Mouse (Mus musculus): ENCODE results near the gene Fahd2a. TPM values are rescaled to one million over a fixed set of nuclear protein-coding genes. Genes with fewer than 3 reads are reported as not detected.
A peak's percentile ranks its signal among the peaks of the same experiment; 100 is the strongest.

The Fahd2a gene
- polyA plus RNA-seq, 1 experiment from 2014 or later, result 27.3 TPM

- ATAC-seq (ENCODE audit: low FRiP score, low TSS enrichment) (no peak), DNase-seq (ENCODE audit: low spot score) (no peak)
- no peak for TF ChIP-seq CTCF (IDR thresholded peaks at IDR 0.05; ENCODE audit: low read depth)
- no peak for TF ChIP-seq EP300 (optimal IDR thresholded peaks at IDR 0.05)
- H3K36me3 ChIP-seq (ENCODE audit: control insufficient read depth, insufficient read depth, low read length), result no peaks in the 10 kb centered on the region
- WGBS, result 19% methylated on average over 7 of the region's 7 CpGs
- H3K4me2 ChIP-seq (replicated peaks; ENCODE audit: low read depth), result no peak overlapping the region
- no peak overlapping the region for H3K27ac ChIP-seq (replicated peaks)
- no peak overlapping the region for H3K4me3 ChIP-seq (ENCODE audit: low read depth, low read length)
- no peaks in the 10 kb centered on the region for H3K9me3 ChIP-seq (ENCODE audit: control insufficient read depth, low read length)
- H3K4me1 ChIP-seq (replicated peaks; ENCODE audit: control insufficient read depth, insufficient read depth), result no peaks in the 10 kb centered on the region
- H3K27me3 ChIP-seq (ENCODE audit: control insufficient read depth, insufficient read depth, low read length), result no peaks in the 10 kb centered on the region; the same call in 1 of the 2 replicates
- no peak overlapping the region for H3K9ac ChIP-seq (ENCODE audit: low read length)
These were observed 5.3 kb upstream of the Fahd2a start for GRCm38 (mm10) chr2:127449691-127450090.

DNA sequence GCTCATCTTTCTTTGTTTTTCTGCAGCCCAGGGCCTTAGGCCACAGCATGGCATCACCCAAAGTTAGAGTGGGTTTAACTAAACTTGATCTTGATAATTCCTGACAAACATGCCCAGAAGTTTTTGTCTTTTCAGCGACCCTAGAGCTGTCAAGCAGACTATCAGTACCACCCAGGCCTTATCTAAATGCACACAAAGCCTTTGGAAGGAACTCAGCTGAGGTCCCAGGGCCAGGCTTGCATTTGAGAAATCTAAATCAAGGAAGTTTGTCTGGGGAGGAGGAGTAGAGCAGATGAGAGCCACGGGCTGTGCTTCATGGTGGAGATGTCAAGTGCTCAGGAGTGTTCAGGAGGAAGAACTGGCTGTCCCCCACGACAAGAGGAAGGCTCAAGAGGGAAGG lies 2.5 kb upstream of the Fahd2a start:
- Histone ChIP-seq H3K36me3 (ENCODE audit: control insufficient read depth, insufficient read depth, low read length) (no peaks in the 10 kb centered on the region), H3K9ac (ENCODE audit: low read length) (no peak overlapping the region), H3K4me2 (replicated peaks; ENCODE audit: low read depth) (no peak overlapping the region), H3K27me3 (ENCODE audit: control insufficient read depth, insufficient read depth, low read length) (no peaks in the 10 kb centered on the region; the same call in 1 of the 2 replicates), H3K27ac (replicated peaks) (no peak overlapping the region), H3K9me3 (ENCODE audit: control insufficient read depth, low read length) (no peaks in the 10 kb centered on the region), H3K4me3 (ENCODE audit: low read depth, low read length) (no peak overlapping the region), H3K4me1 (replicated peaks; ENCODE audit: control insufficient read depth, insufficient read depth) (no peaks in the 10 kb centered on the region)
- ATAC-seq (ENCODE audit: low FRiP score, low TSS enrichment) (no peak), DNase-seq (ENCODE audit: low spot score) (no peak)
- WGBS, result 47% methylated on average over 3 of the region's 3 CpGs
- TF ChIP-seq CTCF (IDR thresholded peaks at IDR 0.05; ENCODE audit: low read depth), result no peak
- TF ChIP-seq EP300 (optimal IDR thresholded peaks at IDR 0.05), result no peak

DNA sequence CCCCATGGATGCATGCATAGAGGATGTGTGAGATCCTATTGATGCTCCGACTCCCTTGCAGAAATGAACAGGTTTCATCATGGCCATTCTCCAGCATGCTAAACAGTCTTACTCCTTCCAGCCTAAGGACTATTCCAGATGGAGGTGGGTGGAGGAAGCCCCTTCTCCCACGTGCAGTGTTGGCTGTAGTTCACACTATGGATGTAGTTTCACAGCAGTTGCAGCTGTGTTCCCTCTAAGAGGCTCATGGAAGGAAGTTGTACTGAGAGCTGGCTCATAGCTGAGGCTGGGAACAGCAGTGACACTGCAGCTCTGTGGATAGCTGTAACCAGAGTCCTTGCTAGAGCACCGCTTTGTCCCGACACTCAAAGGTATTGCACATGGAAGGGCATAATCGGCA lies 6.7 kb downstream of the Fahd2a start:
- WGBS, result 84% methylated on average over 5 of the region's 5 CpGs
- Histone ChIP-seq H3K9ac (ENCODE audit: low read length) (no peak overlapping the region), H3K4me3 (ENCODE audit: low read depth, low read length) (no peak overlapping the region), H3K36me3 (ENCODE audit: control insufficient read depth, insufficient read depth, low read length) (peaks cover 3% of the 10 kb centered on the region; the same call in 1 of the 2 replicates), H3K27me3 (ENCODE audit: control insufficient read depth, insufficient read depth, low read length) (no peaks in the 10 kb centered on the region), H3K4me1 (replicated peaks; ENCODE audit: control insufficient read depth, insufficient read depth) (no peaks in the 10 kb centered on the region), H3K27ac (replicated peaks) (no peak overlapping the region), H3K4me2 (replicated peaks; ENCODE audit: low read depth) (no peak overlapping the region), H3K9me3 (ENCODE audit: control insufficient read depth, low read length) (no peaks in the 10 kb centered on the region)
- no peak for DNase-seq (ENCODE audit: low spot score)
- no peak for ATAC-seq (ENCODE audit: low FRiP score, low TSS enrichment)
- TF ChIP-seq CTCF (IDR thresholded peaks at IDR 0.05; ENCODE audit: low read depth) (no peak), EP300 (optimal IDR thresholded peaks at IDR 0.05) (no peak)

DNA sequence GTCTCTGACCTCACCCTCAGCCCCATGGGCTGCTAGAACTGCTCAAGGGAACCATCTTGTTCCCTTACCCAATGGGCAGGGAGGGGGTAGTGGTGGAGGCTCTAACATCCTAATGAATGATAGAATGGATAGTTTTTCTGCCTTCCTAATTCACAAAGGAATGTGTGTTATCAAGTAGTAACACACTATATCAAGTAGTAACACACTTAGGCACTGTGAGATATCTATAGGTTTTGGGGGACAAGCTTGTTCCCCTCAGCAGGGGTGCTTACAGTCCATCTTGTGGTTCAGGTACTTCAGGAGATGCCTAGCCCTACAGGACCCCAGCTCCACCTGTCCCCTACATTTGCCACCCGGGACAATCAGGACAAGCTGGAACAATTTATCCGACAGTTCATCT lies 8.8 kb downstream of the Fahd2a start:
- no peak overlapping the region for H3K27ac ChIP-seq (replicated peaks)
- no peaks in the 10 kb centered on the region for H3K9me3 ChIP-seq (ENCODE audit: control insufficient read depth, low read length)
- no peak for TF ChIP-seq EP300 (optimal IDR thresholded peaks at IDR 0.05)
- H3K4me2 ChIP-seq (replicated peaks; ENCODE audit: low read depth), result no peak overlapping the region
- peaks cover 3% of the 10 kb centered on the region; the same call in 1 of the 2 replicates for H3K36me3 ChIP-seq (ENCODE audit: control insufficient read depth, insufficient read depth, low read length)
- no peak overlapping the region for H3K9ac ChIP-seq (ENCODE audit: low read length)
- 84% methylated on average over 2 of the region's 2 CpGs for WGBS
- H3K4me3 ChIP-seq (ENCODE audit: low read depth, low read length), result no peak overlapping the region
- H3K27me3 ChIP-seq (ENCODE audit: control insufficient read depth, insufficient read depth, low read length), result no peaks in the 10 kb centered on the region
- DNase-seq (ENCODE audit: low spot score), result no peak
- ATAC-seq (ENCODE audit: low FRiP score, low TSS enrichment), result no peak
- H3K4me1 ChIP-seq (replicated peaks; ENCODE audit: control insufficient read depth, insufficient read depth), result no peaks in the 10 kb centered on the region

- 36% methylated on average over 2 of the region's 2 CpGs for WGBS
- DNase-seq (ENCODE audit: low spot score), result peak; percentile 35
These were observed 9.2 kb downstream of the Fahd2a start for GRCm38 (mm10) chr2:127435135-127435534.

DNA sequence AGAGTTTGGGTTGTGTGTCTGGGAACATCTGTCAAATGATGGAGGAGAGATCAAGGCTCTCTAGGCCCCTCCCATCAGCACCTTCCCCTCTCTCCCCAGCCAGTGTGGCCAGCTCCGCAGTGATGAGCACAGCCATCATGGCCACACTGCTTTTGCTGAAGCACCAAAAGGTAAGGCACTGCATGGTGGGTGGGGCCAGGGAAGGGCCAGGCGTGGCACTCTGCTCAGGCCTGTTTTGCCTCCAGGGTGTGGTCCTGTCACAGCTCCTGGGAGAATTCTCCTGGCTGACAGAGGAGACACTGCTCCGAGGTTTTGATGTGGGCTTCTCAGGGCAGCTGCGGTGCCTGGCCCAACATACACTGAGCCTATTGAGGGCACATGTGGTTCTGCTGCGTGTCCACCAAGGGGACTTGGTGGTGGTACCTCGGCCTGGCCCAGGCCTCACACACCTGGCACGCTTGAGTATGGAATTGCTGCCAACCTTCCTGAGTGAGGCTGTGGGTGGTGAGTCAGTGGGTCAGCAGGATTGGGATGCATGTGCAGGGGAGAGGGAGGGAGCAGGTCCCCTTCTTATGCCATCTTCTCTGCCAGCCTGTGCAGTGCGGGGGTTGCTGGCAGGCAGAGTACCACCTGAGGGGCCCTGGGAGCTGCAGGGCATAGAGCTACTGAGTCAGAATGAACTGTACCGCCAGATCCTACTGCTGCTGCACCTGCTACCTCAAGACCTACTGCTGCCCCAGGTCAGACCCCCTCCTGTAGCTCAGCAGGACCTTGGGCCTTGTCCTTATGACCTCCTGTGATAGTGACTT lies 10.7 kb downstream of the Fahd2a start:
- peak; percentile 33 for DNase-seq (ENCODE audit: low spot score)
- H3K27me3 ChIP-seq (ENCODE audit: control insufficient read depth, insufficient read depth, low read length), result no peaks in the 10 kb centered on the region
- no peak overlapping the region for H3K4me3 ChIP-seq (ENCODE audit: low read depth, low read length)
- TF ChIP-seq EP300 (optimal IDR thresholded peaks at IDR 0.05), result no peak
- no peak for TF ChIP-seq CTCF (IDR thresholded peaks at IDR 0.05; ENCODE audit: low read depth)
- H3K9ac ChIP-seq (ENCODE audit: low read length), result no peak overlapping the region
- H3K4me1 ChIP-seq (replicated peaks; ENCODE audit: control insufficient read depth, insufficient read depth), result no peaks in the 10 kb centered on the region
- WGBS, result 63% methylated on average over 9 of the region's 9 CpGs
- H3K27ac ChIP-seq (replicated peaks), result no peak overlapping the region
- ATAC-seq (ENCODE audit: low FRiP score, low TSS enrichment), result 0 out of 2 replicates have a peak, but pooled peaks have one; percentile 22
- no peaks in the 10 kb centered on the region for H3K9me3 ChIP-seq (ENCODE audit: control insufficient read depth, low read length)
- no peak overlapping the region for H3K4me2 ChIP-seq (replicated peaks; ENCODE audit: low read depth)
- peaks cover 3% of the 10 kb centered on the region; the same call in 1 of the 2 replicates for H3K36me3 ChIP-seq (ENCODE audit: control insufficient read depth, insufficient read depth, low read length)

More at GRCm38 (mm10) chr2:127435135-127435534, 9.2 kb downstream of the Fahd2a start:
- Histone ChIP-seq H3K4me3 (ENCODE audit: low read depth, low read length) (no peak overlapping the region), H3K4me2 (replicated peaks; ENCODE audit: low read depth) (no peak overlapping the region), H3K9ac (ENCODE audit: low read length) (no peak overlapping the region), H3K9me3 (ENCODE audit: control insufficient read depth, low read length) (no peaks in the 10 kb centered on the region), H3K4me1 (replicated peaks; ENCODE audit: control insufficient read depth, insufficient read depth) (no peaks in the 10 kb centered on the region), H3K27me3 (ENCODE audit: control insufficient read depth, insufficient read depth, low read length) (no peaks in the 10 kb centered on the region), H3K27ac (replicated peaks) (no peak overlapping the region), H3K36me3 (ENCODE audit: control insufficient read depth, insufficient read depth, low read length) (peaks cover 3% of the 10 kb centered on the region; the same call in 1 of the 2 replicates)
- no peak for ATAC-seq (ENCODE audit: low FRiP score, low TSS enrichment)
- TF ChIP-seq CTCF (IDR thresholded peaks at IDR 0.05; ENCODE audit: low read depth) (peak; percentile 69), EP300 (optimal IDR thresholded peaks at IDR 0.05) (no peak)
